Mouse (Mus musculus) embryo, embryonic 11.5 days (tissue): ENCODE data around the gene Gramd1b.

Source experiments
- DNase-seq: peaks from one replicate; pipeline ENCODE4 v3.0.0-alpha.2; 2012; ENCODE audit warnings: low read depth, low spot score

Gramd1b gene

GRCm38 (mm10) chr9:40370151-40370550 is 161.0 kb downstream of the Gramd1b start:
- DNase-seq, result no peak

GRCm38 (mm10) chr9:40366795-40367194 is 164.4 kb downstream of the Gramd1b start:
- no peak for DNase-seq

- DNase-seq, result no peak
Observed at GRCm38 (mm10) chr9:40364312-40364711, 166.9 kb downstream of the Gramd1b start.

GRCm38 (mm10) chr9:40361970-40362369 is 169.2 kb downstream of the Gramd1b start:
- no peak for DNase-seq

- DNase-seq, result no peak
Observed at GRCm38 (mm10) chr9:40358408-40358896, 172.7 kb downstream of the Gramd1b start.

- DNase-seq, result no peak
Observed at GRCm38 (mm10) chr9:40356768-40357446, 174.3 kb downstream of the Gramd1b start.

GRCm38 (mm10) chr9:40356368-40356767 is 174.8 kb downstream of the Gramd1b start:
- DNase-seq, result no peak

- DNase-seq, result no peak
Observed at GRCm38 (mm10) chr9:40355406-40355805, 175.8 kb downstream of the Gramd1b start.

- DNase-seq, result no peak
Observed at GRCm38 (mm10) chr9:40353596-40353995, 177.6 kb downstream of the Gramd1b start.

- DNase-seq, result peak; percentile 43
Observed at GRCm38 (mm10) chr9:40350640-40351039, 180.5 kb downstream of the Gramd1b start.

GRCm38 (mm10) chr9:40350052-40350451 is 181.1 kb downstream of the Gramd1b start:
- DNase-seq, result no peak

- DNase-seq, result no peak
Observed at GRCm38 (mm10) chr9:40349554-40349953, 181.6 kb downstream of the Gramd1b start.

- no peak for DNase-seq
Observed at GRCm38 (mm10) chr9:40348714-40349233, 182.4 kb downstream of the Gramd1b start.

GRCm38 (mm10) chr9:40346232-40346984 is 184.8 kb downstream of the Gramd1b start:
- peak; percentile 26 for DNase-seq

GRCm38 (mm10) chr9:40345493-40346231 is 185.5 kb downstream of the Gramd1b start:
- peak; percentile 13 for DNase-seq

- DNase-seq, result no peak
Observed at GRCm38 (mm10) chr9:40344801-40345492, 186.2 kb downstream of the Gramd1b start.

- DNase-seq, result no peak
Observed at GRCm38 (mm10) chr9:40343828-40344227, 187.4 kb downstream of the Gramd1b start.

- no peak for DNase-seq
Observed at GRCm38 (mm10) chr9:40343053-40343652, 188.0 kb downstream of the Gramd1b start.

GRCm38 (mm10) chr9:40342101-40342500 is 189.1 kb downstream of the Gramd1b start:
- DNase-seq, result no peak

GRCm38 (mm10) chr9:40339578-40339977 is 191.6 kb downstream of the Gramd1b start:
- DNase-seq, result no peak
